Mouse (Mus musculus): Measurements from ENCODE around the gene Sh3glb2. TPM values are rescaled to one million over a fixed set of nuclear protein-coding genes. Genes with fewer than 3 reads are reported as not detected.

Sh3glb2 gene
- total and polyA plus RNA-seq, 2 experiments from 2014 or later: 171 to 410 TPM

GRCm38 (mm10) chr2:30381377-30381725 is 22.2 kb upstream of the Sh3glb2 start:
- WGBS: 92% methylated on average over 4 of the region's 4 CpGs
- no peak overlapping the region for H3K4me3 ChIP-seq (ENCODE audit: low read length)
- ATAC-seq: no peak
- no peaks in the 10 kb centered on the region for H3K27me3 ChIP-seq (ENCODE audit: insufficient read depth, low read length)
- H3K9ac ChIP-seq (replicated peaks; ENCODE audit: low read length): no peak overlapping the region
- no peak overlapping the region for H3K4me2 ChIP-seq (ENCODE audit: low read depth, low read length)
- H3K9me3 ChIP-seq (ENCODE audit: low read length): no peaks in the 10 kb centered on the region
- TF ChIP-seq CTCF (IDR thresholded peaks at IDR 0.05; ENCODE audit: low read depth): no peak
- no peak for DNase-seq (ENCODE audit: low spot score)
- H3K36me3 ChIP-seq (ENCODE audit: insufficient read depth, low read length): peaks cover 66% of the 10 kb centered on the region
- H3K27ac ChIP-seq: no peak overlapping the region
- no peaks in the 10 kb centered on the region for H3K4me1 ChIP-seq (ENCODE audit: insufficient read depth, low read length)

- H3K4me1 ChIP-seq (ENCODE audit: insufficient read depth, low read length): no peaks in the 10 kb centered on the region
- WGBS: 92% methylated on average over 10 of the region's 10 CpGs
- no peaks in the 10 kb centered on the region for H3K9me3 ChIP-seq (ENCODE audit: low read length)
- no peak overlapping the region for H3K4me2 ChIP-seq (ENCODE audit: low read depth, low read length)
- ATAC-seq (no peak), DNase-seq (ENCODE audit: low spot score) (no peak)
- H3K4me3 ChIP-seq (ENCODE audit: low read length): no peak overlapping the region
- no peaks in the 10 kb centered on the region for H3K27me3 ChIP-seq (ENCODE audit: insufficient read depth, low read length)
- no peak overlapping the region for H3K9ac ChIP-seq (replicated peaks; ENCODE audit: low read length)
- no peak overlapping the region for H3K27ac ChIP-seq
- TF ChIP-seq CTCF (IDR thresholded peaks at IDR 0.05; ENCODE audit: low read depth): no peak
- H3K36me3 ChIP-seq (ENCODE audit: insufficient read depth, low read length): peaks cover 71% of the 10 kb centered on the region
Measured at GRCm38 (mm10) chr2:30380564-30381376, 21.6 kb upstream of the Sh3glb2 start.

GRCm38 (mm10) chr2:30379307-30379706 is 20.2 kb upstream of the Sh3glb2 start:
- ATAC-seq (no peak), DNase-seq (ENCODE audit: low spot score) (no peak)
- H3K4me3 ChIP-seq (ENCODE audit: low read length): no peak overlapping the region
- no peaks in the 10 kb centered on the region for H3K9me3 ChIP-seq (ENCODE audit: low read length)
- no peak for TF ChIP-seq CTCF (IDR thresholded peaks at IDR 0.05; ENCODE audit: low read depth)
- no peak overlapping the region for H3K27ac ChIP-seq
- H3K27me3 ChIP-seq (ENCODE audit: insufficient read depth, low read length): no peaks in the 10 kb centered on the region
- no peak overlapping the region for H3K4me2 ChIP-seq (ENCODE audit: low read depth, low read length)
- H3K9ac ChIP-seq (replicated peaks; ENCODE audit: low read length): no peak overlapping the region
- H3K4me1 ChIP-seq (ENCODE audit: insufficient read depth, low read length): no peaks in the 10 kb centered on the region
- peaks cover 64% of the 10 kb centered on the region for H3K36me3 ChIP-seq (ENCODE audit: insufficient read depth, low read length)
- 86% methylated on average over 7 of the region's 7 CpGs for WGBS

- TF ChIP-seq CTCF (IDR thresholded peaks at IDR 0.05; ENCODE audit: low read depth): no peak
- WGBS: 91% methylated on average over 5 of the region's 5 CpGs
Measured at GRCm38 (mm10) chr2:30377721-30378120, 18.6 kb upstream of the Sh3glb2 start.

GRCm38 (mm10) chr2:30375893-30376292 is 16.8 kb upstream of the Sh3glb2 start:
- WGBS: 94% methylated on average over 10 of the region's 10 CpGs
- no peak for TF ChIP-seq CTCF (IDR thresholded peaks at IDR 0.05; ENCODE audit: low read depth)
- Histone ChIP-seq H3K4me2 (ENCODE audit: low read depth, low read length) (no peak overlapping the region), H3K9me3 (ENCODE audit: low read length) (no peaks in the 10 kb centered on the region), H3K36me3 (ENCODE audit: insufficient read depth, low read length) (peaks cover 67% of the 10 kb centered on the region; the same call in 1 of the 2 replicates), H3K4me1 (ENCODE audit: insufficient read depth, low read length) (no peaks in the 10 kb centered on the region), H3K27ac (no peak overlapping the region), H3K9ac (replicated peaks; ENCODE audit: low read length) (no peak overlapping the region), H3K27me3 (ENCODE audit: insufficient read depth, low read length) (no peaks in the 10 kb centered on the region), H3K4me3 (ENCODE audit: low read length) (no peak overlapping the region)
- no peak for DNase-seq (ENCODE audit: low spot score)
- no peak for ATAC-seq

More at GRCm38 (mm10) chr2:30377721-30378120, 18.6 kb upstream of the Sh3glb2 start:
- Histone ChIP-seq H3K27me3 (ENCODE audit: insufficient read depth, low read length) (no peaks in the 10 kb centered on the region), H3K9me3 (ENCODE audit: low read length) (no peaks in the 10 kb centered on the region), H3K9ac (replicated peaks; ENCODE audit: low read length) (no peak overlapping the region), H3K27ac (no peak overlapping the region), H3K4me3 (ENCODE audit: low read length) (no peak overlapping the region), H3K4me1 (ENCODE audit: insufficient read depth, low read length) (no peaks in the 10 kb centered on the region), H3K4me2 (ENCODE audit: low read depth, low read length) (no peak overlapping the region), H3K36me3 (ENCODE audit: insufficient read depth, low read length) (peaks cover 63% of the 10 kb centered on the region; the same call in 1 of the 2 replicates)
- DNase-seq (ENCODE audit: low spot score) (no peak), ATAC-seq (no peak)

- Histone ChIP-seq H3K36me3 (ENCODE audit: insufficient read depth, low read length) (peaks cover 72% of the 10 kb centered on the region), H3K27me3 (ENCODE audit: insufficient read depth, low read length) (no peaks in the 10 kb centered on the region), H3K4me3 (ENCODE audit: low read length) (no peak overlapping the region), H3K27ac (no peak overlapping the region), H3K9ac (replicated peaks; ENCODE audit: low read length) (no peak overlapping the region), H3K4me2 (ENCODE audit: low read depth, low read length) (no peak overlapping the region), H3K4me1 (ENCODE audit: insufficient read depth, low read length) (no peaks in the 10 kb centered on the region), H3K9me3 (ENCODE audit: low read length) (no peaks in the 10 kb centered on the region)
- WGBS: 96% methylated on average over 5 of the region's 5 CpGs
- ATAC-seq (no peak), DNase-seq (ENCODE audit: low spot score) (no peak)
- TF ChIP-seq CTCF (IDR thresholded peaks at IDR 0.05; ENCODE audit: low read depth): no peak
Measured at GRCm38 (mm10) chr2:30372726-30373125, 13.6 kb upstream of the Sh3glb2 start.

GRCm38 (mm10) chr2:30371544-30371943 is 12.4 kb upstream of the Sh3glb2 start:
- Histone ChIP-seq H3K4me2 (ENCODE audit: low read depth, low read length) (no peak overlapping the region), H3K36me3 (ENCODE audit: insufficient read depth, low read length) (peaks cover 72% of the 10 kb centered on the region), H3K4me1 (ENCODE audit: insufficient read depth, low read length) (no peaks in the 10 kb centered on the region), H3K27ac (no peak overlapping the region), H3K4me3 (ENCODE audit: low read length) (no peak overlapping the region), H3K9ac (replicated peaks; ENCODE audit: low read length) (no peak overlapping the region), H3K27me3 (ENCODE audit: insufficient read depth, low read length) (no peaks in the 10 kb centered on the region), H3K9me3 (ENCODE audit: low read length) (no peaks in the 10 kb centered on the region)
- ATAC-seq: no peak
- WGBS: 96% methylated on average over 8 of the region's 8 CpGs
- no peak for TF ChIP-seq CTCF (IDR thresholded peaks at IDR 0.05; ENCODE audit: low read depth)
- DNase-seq (ENCODE audit: low spot score): no peak

All from hindbrain, postnatal 0 days (tissue).